Mouse (Mus musculus) hindbrain, embryonic 16.5 days (tissue): Measurements from ENCODE around the gene Shmt2. TPM values are rescaled to one million over a fixed set of nuclear protein-coding genes. Genes with fewer than 3 reads are reported as not detected.

Source experiments
- ATAC-seq: fragments of 200-750 bp; cut with Nextera tagmentation; 2 replicates; pipeline ENCODE4 v1.8.0; 2017; ENCODE audit warnings: moderate TSS enrichment, moderate library complexity
- H3K27ac ChIP-seq: fragments of 300-500 bp; sonication (generic); 2 replicates; pipeline ENCODE4 v1.5.1; 2014; ENCODE audit warnings: low read depth, mild to moderate bottlenecking, control low read depth, low read length, moderate library complexity
- H3K27me3 ChIP-seq: fragments of 300-500 bp; sonication (generic); replicated peaks from 2 replicates; pipeline ENCODE4 v1.6.1; 2014; ENCODE audit warnings: low read length; ENCODE audit not compliant: control insufficient read depth, insufficient read depth
- H3K36me3 ChIP-seq: fragments of 300-500 bp; sonication (generic); 2 replicates; pipeline ENCODE4 v1.6.1; 2014; ENCODE audit warnings: mild to moderate bottlenecking, low read length, moderate library complexity, mixed read lengths; ENCODE audit not compliant: control insufficient read depth, insufficient read depth
- H3K4me1 ChIP-seq: fragments of 300-500 bp; sonication (generic); 2 replicates; pipeline ENCODE4 v1.6.1; 2014; ENCODE audit warnings: low read depth, low read length; ENCODE audit not compliant: control insufficient read depth, insufficient read depth
- H3K4me2 ChIP-seq: fragments of 300-500 bp; sonication (generic); 2 replicates; pipeline ENCODE4 v1.6.1; 2014; ENCODE audit warnings: mild to moderate bottlenecking, low read length, control low read depth, moderate library complexity
- H3K4me3 ChIP-seq: fragments of 300-500 bp; sonication (generic); 2 replicates; pipeline ENCODE4 v1.5.1; 2014; ENCODE audit warnings: mild to moderate bottlenecking, low read length, control low read depth, moderate library complexity
- H3K9ac ChIP-seq: fragments of 300-500 bp; sonication (generic); 2 replicates; pipeline ENCODE4 v1.6.1; 2014; ENCODE audit warnings: low read depth, mild to moderate bottlenecking, control low read depth, low read length, moderate library complexity
- H3K9me3 ChIP-seq: fragments of 300-500 bp; sonication (generic); 2 replicates; pipeline ENCODE4 v1.6.1; 2014; ENCODE audit warnings: mild to moderate bottlenecking, low read length, moderate library complexity; ENCODE audit not compliant: control insufficient read depth
- WGBS: fragments of 180-500 bp; shearing (Covaris S2); extraction: QIAGEN DNeasy Blood & Tissue Kit; methylation state at CpG from one replicate; pipeline ENCODE4 v1.1.7; 2014; 5-methylcytosine and 5-hydroxymethylcytosine counted together
- polyA plus RNA-seq: library from polyadenylated mRNA; unstranded; fragments of >200 nt; fragmentation: Nextera tagmentation; extraction: Ambion mirVana; gene quantifications from 2 replicates; pipeline ENCODE4 v1.2.1, GENCODE M21; 2015

Shmt2 gene
- polyA plus RNA-seq, 1 experiment from 2014 or later = 52.8 TPM

GRCm38 (mm10) chr10:127526048-127526447 is 3.8 kb upstream of the Shmt2 start:
- Histone ChIP-seq H3K9ac (peak overlapping the region; percentile 48), H3K27ac (peak overlapping the region; percentile 34; the same call in 1 of the 2 replicates), H3K36me3 (no peaks in the 10 kb centered on the region), H3K27me3 (peaks cover 24% of the 10 kb centered on the region), H3K4me2 (peak overlapping the region; percentile 94), H3K9me3 (no peaks in the 10 kb centered on the region), H3K4me3 (peak overlapping the region; percentile 23; the same call in 1 of the 2 replicates), H3K4me1 (peaks cover 58% of the 10 kb centered on the region)
- WGBS = 2% methylated on average over 26 of the region's 26 CpGs
- no peak for ATAC-seq

GRCm38 (mm10) chr10:127524646-127525255 is 2.5 kb upstream of the Shmt2 start:
- 5% methylated on average over 23 of the region's 23 CpGs for WGBS
- Histone ChIP-seq H3K4me3 (no peak overlapping the region), H3K36me3 (no peaks in the 10 kb centered on the region), H3K9ac (peak overlapping the region; percentile 4; the same call in 1 of the 2 replicates), H3K4me2 (0 out of 2 replicates have a peak overlapping the region, but pooled peaks have one; percentile 25), H3K27me3 (peaks cover 21% of the 10 kb centered on the region), H3K9me3 (no peaks in the 10 kb centered on the region), H3K27ac (no peak overlapping the region; the same call in 1 of the 2 replicates), H3K4me1 (peaks cover 56% of the 10 kb centered on the region)
- ATAC-seq = no peak

GRCm38 (mm10) chr10:127521611-127522080 is 598 bp downstream of the Shmt2 start:
- Histone ChIP-seq H3K4me3 (peak overlapping the region; percentile 65), H3K9ac (peak overlapping the region; percentile 73), H3K4me1 (peaks cover 35% of the 10 kb centered on the region), H3K27me3 (peaks cover 4% of the 10 kb centered on the region; the same call in 1 of the 2 replicates), H3K27ac (no peak overlapping the region), H3K36me3 (peaks cover 11% of the 10 kb centered on the region), H3K4me2 (peak overlapping the region; percentile 90), H3K9me3 (no peaks in the 10 kb centered on the region)
- WGBS = 11% methylated on average over 12 of the region's 12 CpGs
- no peak for ATAC-seq

GRCm38 (mm10) chr10:127520714-127521357 is 1.4 kb downstream of the Shmt2 start:
- Histone ChIP-seq H3K4me2 (peak overlapping the region; percentile 90; the same call in 1 of the 2 replicates), H3K9me3 (no peaks in the 10 kb centered on the region), H3K27me3 (peaks cover 2% of the 10 kb centered on the region; the same call in 1 of the 2 replicates), H3K9ac (peak overlapping the region; percentile 38), H3K4me1 (peaks cover 31% of the 10 kb centered on the region), H3K27ac (no peak overlapping the region), H3K36me3 (peaks cover 11% of the 10 kb centered on the region), H3K4me3 (no peak overlapping the region)
- ATAC-seq = no peak
- 74% methylated on average over 20 of the region's 20 CpGs for WGBS

GRCm38 (mm10) chr10:127519903-127520713 is 2.1 kb downstream of the Shmt2 start:
- Histone ChIP-seq H3K9ac (no peak overlapping the region), H3K27ac (no peak overlapping the region), H3K36me3 (peaks cover 11% of the 10 kb centered on the region), H3K9me3 (no peaks in the 10 kb centered on the region), H3K4me3 (no peak overlapping the region), H3K4me1 (peaks cover 31% of the 10 kb centered on the region), H3K27me3 (peaks cover 2% of the 10 kb centered on the region; the same call in 1 of the 2 replicates), H3K4me2 (no peak overlapping the region)
- no peak for ATAC-seq
- 94% methylated on average over 37 of the region's 37 CpGs for WGBS

GRCm38 (mm10) chr10:127519041-127519701 is 3.1 kb downstream of the Shmt2 start:
- H3K4me2 ChIP-seq = no peak overlapping the region
- peaks cover 26% of the 10 kb centered on the region for H3K4me1 ChIP-seq
- peaks cover 11% of the 10 kb centered on the region for H3K36me3 ChIP-seq
- no peaks in the 10 kb centered on the region for H3K9me3 ChIP-seq
- no peak overlapping the region for H3K9ac ChIP-seq
- H3K4me3 ChIP-seq = no peak overlapping the region
- 95% methylated on average over 26 of the region's 26 CpGs for WGBS
- H3K27ac ChIP-seq = no peak overlapping the region
- peaks cover 2% of the 10 kb centered on the region; the same call in 1 of the 2 replicates for H3K27me3 ChIP-seq
- ATAC-seq = no peak

- H3K36me3 ChIP-seq = peaks cover 11% of the 10 kb centered on the region
- WGBS = 95% methylated on average over 22 of the region's 22 CpGs
- H3K9me3 ChIP-seq = no peaks in the 10 kb centered on the region
- H3K27ac ChIP-seq = no peak overlapping the region
- no peak overlapping the region for H3K4me3 ChIP-seq
- ATAC-seq = no peak
- H3K4me2 ChIP-seq = no peak overlapping the region
- peaks cover 2% of the 10 kb centered on the region; the same call in 1 of the 2 replicates for H3K27me3 ChIP-seq
- H3K9ac ChIP-seq = no peak overlapping the region
- peaks cover 39% of the 10 kb centered on the region for H3K4me1 ChIP-seq
These were observed 4.3 kb downstream of the Shmt2 start for GRCm38 (mm10) chr10:127517941-127518340.

GRCm38 (mm10) chr10:127516576-127517260 is 5.5 kb downstream of the Shmt2 start:
- no peaks in the 10 kb centered on the region for H3K9me3 ChIP-seq
- ATAC-seq = no peak

More at GRCm38 (mm10) chr10:127516576-127517260, 5.5 kb downstream of the Shmt2 start:
- Histone ChIP-seq H3K4me2 (peak overlapping the region; percentile 20; the same call in 1 of the 2 replicates), H3K27ac (no peak overlapping the region), H3K4me3 (no peak overlapping the region), H3K36me3 (peaks cover 11% of the 10 kb centered on the region), H3K27me3 (peaks cover 2% of the 10 kb centered on the region; the same call in 1 of the 2 replicates), H3K9ac (peak overlapping the region; percentile 31; the same call in 1 of the 2 replicates), H3K4me1 (peaks cover 49% of the 10 kb centered on the region)
- 6% methylated on average over 29 of the region's 30 CpGs for WGBS
